Mouse (Mus musculus) CD4-positive naive resting alpha-beta T cell, adult 57 days (primary cell): ENCODE measurements around the gene Bad. TPM values are rescaled to one million over a fixed set of nuclear protein-coding genes. Genes with fewer than 3 reads are reported as not detected.

ENCODE experiments used
- total RNA-seq: library from RNA; stranded (reverse); gene quantifications from one replicate; pipeline ENCODE4 v1.2.4, GENCODE M21; 2023

Gene Bad
- total RNA-seq, 1 experiment from 2014 or later = 8.7 TPM

Other genes starting within 250 kb of the Bad start
- 28.9 TPM for gene Rps6ka4, start 101.2 kb upstream of the Bad start, total RNA-seq
- gene Ccdc88b, start 83.7 kb upstream of the Bad start, total RNA-seq = 98.6 TPM
- 122 TPM for gene Trmt112, start 32.2 kb upstream of the Bad start, total RNA-seq
- 72.4 TPM for gene Prdx5, start 31.8 kb upstream of the Bad start, total RNA-seq
- gene Esrra, start 20.0 kb upstream of the Bad start, total RNA-seq = 32.5 TPM
- not detected for gene Catsperz, start 16.5 kb upstream of the Bad start, total RNA-seq
- gene Kcnk4, start 7.3 kb upstream of the Bad start, total RNA-seq = not detected
- 9.8 TPM for gene Gpr137, start 619 bp downstream of the Bad start, total RNA-seq
- 128 TPM for gene Ppp1r14b, start 33.1 kb downstream of the Bad start, total RNA-seq
- gene Plcb3, start 34.6 kb downstream of the Bad start, total RNA-seq = 9.6 TPM
- gene Fkbp2, start 38.6 kb downstream of the Bad start, total RNA-seq = 20.2 TPM
- gene Vegfb, start 45.8 kb downstream of the Bad start, total RNA-seq = 8.7 TPM
- gene Dnajc4, start 50.7 kb downstream of the Bad start, total RNA-seq = 29.2 TPM
- 5.4 TPM for gene Nudt22, start 54.3 kb downstream of the Bad start, total RNA-seq
- 3.8 TPM for gene Trpt1, start 54.3 kb downstream of the Bad start, total RNA-seq
- 189 TPM for gene Fermt3, start 77.6 kb downstream of the Bad start, total RNA-seq
- 103 TPM for gene Stip1, start 98.1 kb downstream of the Bad start, total RNA-seq
- gene Macrod1, start 114.9 kb downstream of the Bad start, total RNA-seq = 15.5 TPM
- gene Flrt1, start 163.9 kb downstream of the Bad start, total RNA-seq = 0.30 TPM